In the genomic region with DNA sequence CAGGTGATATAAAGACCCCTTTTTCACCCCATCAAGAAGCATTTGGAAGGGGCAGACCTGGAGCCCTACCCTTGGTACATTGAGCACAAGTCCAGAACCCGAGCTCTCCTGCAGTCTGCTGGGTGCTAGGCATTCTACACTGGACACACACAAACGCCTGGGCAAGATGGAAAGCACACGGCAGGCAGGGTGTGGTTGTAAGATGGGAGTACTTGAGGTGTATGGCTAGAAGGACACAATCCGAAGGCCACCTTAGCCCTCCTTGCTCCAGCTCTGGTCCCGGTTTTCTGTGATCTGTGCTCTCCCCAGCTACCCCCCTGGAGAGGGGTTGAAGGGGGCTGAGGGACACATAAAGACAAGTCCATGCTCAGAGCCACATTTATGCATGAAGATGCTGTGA, we compare ENCODE assay signal across 9 mouse cellular contexts. TPM values are rescaled to one million over a fixed set of nuclear protein-coding genes. Genes with fewer than 3 reads are reported as not detected.
A peak's percentile ranks its signal among the peaks of the same experiment; 100 is the strongest.
DNase-seq lines count a peak whose midpoint lies in the region; ATAC-seq and TF ChIP-seq lines count a peak whose summit lies in the region.
"Had no signal": no experiment of that assay in that cellular context is flagged by ENCODE, and none has a peak within 500 bp of the region (broad histone marks: within the 10 kb centered on the region; RNA-seq: fewer than 3 reads in every experiment).

No protein-coding gene starts in this region.

- no peak for TF ChIP-seq CTCF in hindbrain, postnatal 0 days (IDR thresholded peaks at IDR 0.05; ENCODE audit: low read depth)

- peak overlapping the region; percentile 70 for H3K4me3 ChIP-seq in kidney, embryonic 14.5 days (ENCODE audit: low read length)
- peak overlapping the region; percentile 84 for H3K4me3 ChIP-seq in embryonic facial prominence, embryonic 12.5 days
- peak overlapping the region; percentile 84 for H3K4me3 ChIP-seq in hindbrain, postnatal 0 days (ENCODE audit: low read length)
- H3K4me3 ChIP-seq in midbrain, embryonic 16.5 days (ENCODE audit: low read depth, low read length): peak overlapping the region; percentile 73

- peaks cover 20% of the 10 kb centered on the region for H3K4me1 ChIP-seq in kidney, embryonic 14.5 days (ENCODE audit: control insufficient read depth, insufficient read depth, low read length)
- peaks cover 29% of the 10 kb centered on the region for H3K4me1 ChIP-seq in embryonic facial prominence, embryonic 12.5 days
- peaks cover 21% of the 10 kb centered on the region for H3K4me1 ChIP-seq in hindbrain, postnatal 0 days (ENCODE audit: insufficient read depth, low read length)
- H3K4me1 ChIP-seq in midbrain, embryonic 16.5 days (ENCODE audit: control insufficient read depth, insufficient read depth, low read length): peaks cover 31% of the 10 kb centered on the region

- no peaks in the 10 kb centered on the region for H3K9me3 ChIP-seq in kidney, embryonic 14.5 days (ENCODE audit: control insufficient read depth, low read length)
- no peaks in the 10 kb centered on the region for H3K9me3 ChIP-seq in embryonic facial prominence, embryonic 12.5 days
- H3K9me3 ChIP-seq in hindbrain, postnatal 0 days (ENCODE audit: low read length): no peaks in the 10 kb centered on the region
- no peaks in the 10 kb centered on the region for H3K9me3 ChIP-seq in midbrain, embryonic 16.5 days (replicated peaks; ENCODE audit: control insufficient read depth, low read length, poor library complexity, severe bottlenecking)

- H3K36me3 ChIP-seq in kidney, embryonic 14.5 days (ENCODE audit: control insufficient read depth, insufficient read depth, low read length): no peaks in the 10 kb centered on the region
- no peaks in the 10 kb centered on the region for H3K36me3 ChIP-seq in embryonic facial prominence, embryonic 12.5 days
- H3K36me3 ChIP-seq in hindbrain, postnatal 0 days (ENCODE audit: insufficient read depth, low read length): no peaks in the 10 kb centered on the region; the same call in 1 of the 2 replicates
- H3K36me3 ChIP-seq in midbrain, embryonic 16.5 days (ENCODE audit: control insufficient read depth, insufficient read depth, low read length): peaks cover 2% of the 10 kb centered on the region

- H3K4me2 ChIP-seq in kidney, embryonic 14.5 days (replicated peaks; ENCODE audit: low read depth, low read length): peak overlapping the region; percentile 89
- H3K4me2 ChIP-seq in embryonic facial prominence, embryonic 12.5 days (replicated peaks): peak overlapping the region; percentile 81
- H3K4me2 ChIP-seq in hindbrain, postnatal 0 days (ENCODE audit: low read depth, low read length): peak overlapping the region; percentile 81
- H3K4me2 ChIP-seq in midbrain, embryonic 16.5 days (ENCODE audit: low read length): peak overlapping the region; percentile 100

- 54% methylated on average over 5 of the region's 5 CpGs for WGBS in kidney, embryonic 14.5 days
- 49% methylated on average over 5 of the region's 5 CpGs for WGBS in embryonic facial prominence, embryonic 12.5 days
- WGBS in hindbrain, postnatal 0 days: 45% methylated on average over 5 of the region's 5 CpGs
- WGBS in midbrain, embryonic 16.5 days: 51% methylated on average over 5 of the region's 5 CpGs

- no peak for ATAC-seq in kidney, embryonic 14.5 days (ENCODE audit: low FRiP score, low TSS enrichment)
- ATAC-seq in embryonic facial prominence, embryonic 12.5 days (ENCODE audit: insufficient number of reproducible peaks, insufficient read depth, low FRiP score, low TSS enrichment): 0 out of 2 replicates have a peak, but pooled peaks have one; percentile 0
- no peak for ATAC-seq in hindbrain, postnatal 0 days
- ATAC-seq in midbrain, embryonic 16.5 days: peak; percentile 4

- peak overlapping the region; percentile 71 for H3K9ac ChIP-seq in kidney, embryonic 14.5 days (ENCODE audit: low read depth, low read length)
- peak overlapping the region; percentile 80; the same call in 1 of the 2 replicates for H3K9ac ChIP-seq in embryonic facial prominence, embryonic 12.5 days
- peak overlapping the region; percentile 91 for H3K9ac ChIP-seq in hindbrain, postnatal 0 days (replicated peaks; ENCODE audit: low read length)
- peak overlapping the region; percentile 86 for H3K9ac ChIP-seq in midbrain, embryonic 16.5 days (ENCODE audit: low read depth, low read length)

- no peak for DNase-seq in kidney, adult 11 months
- DNase-seq in hindbrain, postnatal 0 days (ENCODE audit: low spot score): no peak
- DNase-seq in MN1 (ENCODE audit: low spot score): no peak
- DNase-seq in ovary, postnatal 10 days (ENCODE audit: low spot score): no peak
- DNase-seq in cerebellum, adult 18-20 months: no peak

- H3K27ac ChIP-seq in kidney, embryonic 14.5 days (ENCODE audit: low read depth, low read length): no peak overlapping the region
- no peak overlapping the region for H3K27ac ChIP-seq in embryonic facial prominence, embryonic 12.5 days
- H3K27ac ChIP-seq in hindbrain, postnatal 0 days: peak overlapping the region; percentile 88
- peak overlapping the region; percentile 89 for H3K27ac ChIP-seq in midbrain, embryonic 16.5 days (ENCODE audit: low read length)

- H3K27me3 ChIP-seq in kidney, embryonic 14.5 days (ENCODE audit: control insufficient read depth, insufficient read depth, low read length): peaks cover 29% of the 10 kb centered on the region
- peaks cover 25% of the 10 kb centered on the region for H3K27me3 ChIP-seq in embryonic facial prominence, embryonic 12.5 days
- H3K27me3 ChIP-seq in hindbrain, postnatal 0 days (ENCODE audit: insufficient read depth, low read length): peaks cover 2% of the 10 kb centered on the region; the same call in 1 of the 2 replicates
- no peaks in the 10 kb centered on the region for H3K27me3 ChIP-seq in midbrain, embryonic 16.5 days (ENCODE audit: control insufficient read depth, insufficient read depth, low read depth, low read length)

RNA-seq across cellular contexts. Expression of a gene that starts 0.5 kb away (rescaled TPM):
- 12.2 and 14.2 TPM in 2 replicates for polyA plus RNA-seq in kidney, embryonic 14.5 days (2014; fragmentation: Nextera tagmentation; extraction: Ambion mirVana)
- 45.5 and 47.2 TPM in 2 replicates for polyA plus RNA-seq in embryonic facial prominence, embryonic 12.5 days (2016; fragmentation: Nextera tagmentation; extraction: Ambion mirVana)
- total RNA-seq in hindbrain, postnatal 0 days (2014; rRNA removed): 286 and 335 TPM in 2 replicates
- polyA plus RNA-seq in hindbrain, postnatal 0 days (2015; fragmentation: Nextera tagmentation; extraction: Ambion mirVana): 186 and 195 TPM in 2 replicates
- 240 and 262 TPM in 2 replicates for polyA plus RNA-seq in midbrain, embryonic 16.5 days (2015; fragmentation: Nextera tagmentation; extraction: Ambion mirVana)

RNA-seq across cellular contexts. Expression of a gene that starts 4.1 kb away (rescaled TPM):
- polyA plus RNA-seq in kidney, embryonic 14.5 days (2014; fragmentation: Nextera tagmentation; extraction: Ambion mirVana): 1.2 and 1.7 TPM in 2 replicates
- 8.1 and 10.4 TPM in 2 replicates for polyA plus RNA-seq in embryonic facial prominence, embryonic 12.5 days (2016; fragmentation: Nextera tagmentation; extraction: Ambion mirVana)
- 23.8 and 24.0 TPM in 2 replicates for total RNA-seq in hindbrain, postnatal 0 days (2014; rRNA removed)
- polyA plus RNA-seq in hindbrain, postnatal 0 days (2015; fragmentation: Nextera tagmentation; extraction: Ambion mirVana): 3.1 and 4.0 TPM in 2 replicates
- polyA plus RNA-seq in midbrain, embryonic 16.5 days (2015; fragmentation: Nextera tagmentation; extraction: Ambion mirVana): 23.3 and 24.6 TPM in 2 replicates

RNA-seq across cellular contexts. Expression of a gene that starts 8.1 kb away (rescaled TPM):
- polyA plus RNA-seq in kidney, embryonic 14.5 days (2014; fragmentation: Nextera tagmentation; extraction: Ambion mirVana): 1.1 and 1.6 TPM in 2 replicates
- polyA plus RNA-seq in embryonic facial prominence, embryonic 12.5 days (2016; fragmentation: Nextera tagmentation; extraction: Ambion mirVana): 4.3 and 4.7 TPM in 2 replicates
- total RNA-seq in hindbrain, postnatal 0 days (2014; rRNA removed): 29.3 and 30.8 TPM in 2 replicates
- polyA plus RNA-seq in hindbrain, postnatal 0 days (2015; fragmentation: Nextera tagmentation; extraction: Ambion mirVana): 7.6 and 10.1 TPM in 2 replicates
- 9.4 and 9.8 TPM in 2 replicates for polyA plus RNA-seq in midbrain, embryonic 16.5 days (2015; fragmentation: Nextera tagmentation; extraction: Ambion mirVana)
- total RNA-seq: ES-E14 had no signal

RNA-seq across cellular contexts. Expression of a gene that starts 39.8 kb away (rescaled TPM):
- 0.61 and 0.63 TPM in 2 replicates for polyA plus RNA-seq in kidney, embryonic 14.5 days (2014; fragmentation: Nextera tagmentation; extraction: Ambion mirVana)
- 19.6 and 21.9 TPM in 2 replicates for polyA plus RNA-seq in embryonic facial prominence, embryonic 12.5 days (2016; fragmentation: Nextera tagmentation; extraction: Ambion mirVana)
- total RNA-seq in hindbrain, postnatal 0 days (2014; rRNA removed): 0.37 and 4.0 TPM in 2 replicates
- polyA plus RNA-seq in hindbrain, postnatal 0 days (2015; fragmentation: Nextera tagmentation; extraction: Ambion mirVana): 0.51 and 0.92 TPM in 2 replicates
- polyA plus RNA-seq in midbrain, embryonic 16.5 days (2015; fragmentation: Nextera tagmentation; extraction: Ambion mirVana): 0.33 and 0.66 TPM in 2 replicates

Comparison
In these comparisons a context has a peak if more than half of its experiments do, and no peak if none do; other contexts are left out.
1. ATAC-seq: peak in embryonic facial prominence, embryonic 12.5 days (single experiment) and midbrain, embryonic 16.5 days (single experiment); none in kidney, embryonic 14.5 days (single experiment) and hindbrain, postnatal 0 days (single experiment).
2. H3K27ac ChIP-seq: peak in hindbrain, postnatal 0 days (single experiment) and midbrain, embryonic 16.5 days (single experiment); none in kidney, embryonic 14.5 days (single experiment) and embryonic facial prominence, embryonic 12.5 days (single experiment).
3. Peak in every context shown above with its lines, with median percentiles within 50 percentile points of each other: H3K4me2 ChIP-seq, H3K4me3 ChIP-seq and H3K9ac ChIP-seq.